Mouse (Mus musculus): ENCODE measurements at regions not wholly inside any gene's neighbourhood (a gene's known extent, or its start where the extent isn't known, plus 50 kb on each side); places are given as distances from the start of the nearest gene placed in this dataset.

GRCm38 (mm10) chr3:58245361-58245760, 169.2 kb upstream of the Tsc22d2 start:
- TF ChIP-seq CTCF (IDR thresholded peaks at IDR 0.05): no peak
- TF ChIP-seq EP300 (IDR thresholded peaks at IDR 0.05; ENCODE audit: insufficient read depth, low read depth, low read length): no peak
- TF ChIP-seq POLR2A (IDR thresholded peaks at IDR 0.05; ENCODE audit: insufficient read depth, low read depth, low read length): no peak
